Mouse (Mus musculus) common myeloid progenitor, adult 5-6 weeks (primary cell): ENCODE data around the gene Gm20708. TPM values are rescaled to one million over a fixed set of nuclear protein-coding genes. Genes with fewer than 3 reads are reported as not detected.
"Not testable (repeated sequence)": the region's sequence is repeated elsewhere in the genome, so short reads cannot be mapped to it uniquely, and the experiment has no call there.

ENCODE experiments used
- ATAC-seq: replicated peaks from 2 replicates; pipeline ENCODE4 v1.8.0; 2016; ENCODE audit warnings: low read depth, mild to moderate bottlenecking, moderate TSS enrichment, inconsistent platforms; ENCODE audit not compliant: poor library complexity, severe bottlenecking
- total RNA-seq: library from RNA; stranded (forward); fragments of 200-1000, 187-1606 nt; gene quantifications from 2 replicates; pipeline ENCODE4 v1.2.3, GENCODE M21; 2017

Gm20708 gene
- total RNA-seq, 1 experiment from 2014 or later: 3.1 TPM

- peak; percentile 71 for ATAC-seq
These were observed 28.8 kb upstream of the Gm20708 start for GRCm38 (mm10) chr11:117780582-117781111.

- no peak for ATAC-seq
These were observed 28.2 kb upstream of the Gm20708 start for GRCm38 (mm10) chr11:117781199-117781821.

- 0 out of 2 replicates have a peak, but pooled peaks have one; percentile 0 for ATAC-seq
These were observed 27.3 kb upstream of the Gm20708 start, which contains the start of the genes Tmc8 and Tmc6 for GRCm38 (mm10) chr11:117781993-117782704. Gene Tmc8, plus strand, starts transcription at chr11:117782076. Gene Tmc6, minus strand, starts transcription at chr11:117782198.

- no peak for ATAC-seq
These were observed 26.8 kb upstream of the Gm20708 start for GRCm38 (mm10) chr11:117782705-117783034.

- 0 out of 2 replicates have a peak, but pooled peaks have one; percentile 6 for ATAC-seq
These were observed 26.4 kb upstream of the Gm20708 start for GRCm38 (mm10) chr11:117783089-117783488.

GRCm38 (mm10) chr11:117783683-117784309, 25.7 kb upstream of the Gm20708 start:
- no peak for ATAC-seq

GRCm38 (mm10) chr11:117786294-117786693, 23.2 kb upstream of the Gm20708 start:
- ATAC-seq: peak; percentile 51

- not testable (repeated sequence) for ATAC-seq
These were observed 21.0 kb upstream of the Gm20708 start for GRCm38 (mm10) chr11:117788481-117788880.

GRCm38 (mm10) chr11:117790286-117790685, 19.2 kb upstream of the Gm20708 start:
- peak; percentile 58 for ATAC-seq

- no peak for ATAC-seq
These were observed 18.6 kb upstream of the Gm20708 start for GRCm38 (mm10) chr11:117790703-117791440.

GRCm38 (mm10) chr11:117791441-117791761, 18.1 kb upstream of the Gm20708 start:
- no peak for ATAC-seq

GRCm38 (mm10) chr11:117792281-117792888, 17.1 kb upstream of the Gm20708 start:
- peak; percentile 76 for ATAC-seq

- no peak for ATAC-seq
These were observed 15.4 kb upstream of the Gm20708 start for GRCm38 (mm10) chr11:117794035-117794551.

- ATAC-seq: no peak
These were observed 12.5 kb upstream of the Gm20708 start for GRCm38 (mm10) chr11:117796954-117797353.

- peak; percentile 30; the same call in 1 of the 2 replicates for ATAC-seq
These were observed 11.8 kb upstream of the Gm20708 start, which contains the start of gene 6030468B19Rik for GRCm38 (mm10) chr11:117797511-117798159. Gene 6030468B19Rik, plus strand, starts transcription at chr11:117797660.

GRCm38 (mm10) chr11:117798160-117798541, 11.3 kb upstream of the Gm20708 start:
- peak; percentile 48 for ATAC-seq

GRCm38 (mm10) chr11:117799174-117799573, 10.3 kb upstream of the Gm20708 start:
- ATAC-seq: peak; percentile 13

GRCm38 (mm10) chr11:117800038-117800437, 9.4 kb upstream of the Gm20708 start:
- ATAC-seq: no peak

- no peak for ATAC-seq
These were observed 7.8 kb upstream of the Gm20708 start for GRCm38 (mm10) chr11:117801650-117802049.
